In genomic region chr15:103339166-103339960, GRCm38 (mm10) we compare ENCODE assay signal across 8 mouse cellular contexts. TPM values are rescaled to one million over a fixed set of nuclear protein-coding genes. Genes with fewer than 3 reads are reported as not detected.
DNase-seq lines count a peak whose midpoint lies in the region; ATAC-seq and TF ChIP-seq lines count a peak whose summit lies in the region.

No protein-coding gene starts in this region.

- H3K9ac ChIP-seq in forebrain, embryonic 11.5 days (ENCODE audit: low read length), result peak overlapping the region; percentile 55
- peak overlapping the region; percentile 28; the same call in 1 of the 2 replicates for H3K9ac ChIP-seq in limb, embryonic 15.5 days

- peak overlapping the region; percentile 86 for H3K4me2 ChIP-seq in forebrain, embryonic 11.5 days (ENCODE audit: low read depth, low read length, severe bottlenecking)
- H3K4me2 ChIP-seq in limb, embryonic 15.5 days, result peak overlapping the region; percentile 92

- H3K27ac ChIP-seq in gastrocnemius, adult 2 months, result no peak overlapping the region
- no peak overlapping the region for H3K27ac ChIP-seq in forebrain, embryonic 11.5 days (ENCODE audit: low read depth, low read length)
- H3K27ac ChIP-seq in limb, embryonic 15.5 days, result peak overlapping the region; percentile 17; the same call in 1 of the 2 replicates

- WGBS in forebrain, embryonic 11.5 days, result 3% methylated on average over 24 of the region's 31 CpGs
- WGBS in limb, embryonic 15.5 days, result 8% methylated on average over 30 of the region's 31 CpGs

- H3K36me3 ChIP-seq in forebrain, embryonic 11.5 days (ENCODE audit: control insufficient read depth, insufficient read depth, low read length), result no peaks in the 10 kb centered on the region; the same call in 1 of the 2 replicates
- H3K36me3 ChIP-seq in limb, embryonic 15.5 days, result peaks cover 9% of the 10 kb centered on the region

- peak; percentile 14 for ATAC-seq in CD4-positive, CD25-positive, alpha-beta regulatory T cell, adult 4 months
- ATAC-seq in forebrain, embryonic 11.5 days (replicated peaks; ENCODE audit: low FRiP score), result peak; percentile 53; the same call in 1 of the 2 replicates
- ATAC-seq in limb, embryonic 15.5 days (ENCODE audit: insufficient number of reproducible peaks, low FRiP score, low TSS enrichment, low read depth), result no peak

- no peak for TF ChIP-seq CTCF in gastrocnemius, adult 2 months (IDR thresholded peaks at IDR 0.05)

- no peak for DNase-seq in gastrocnemius, adult 2 months
- no peak for DNase-seq in gastrocnemius, postnatal 36 days
- no peak for DNase-seq in forebrain, embryonic 11.5 days (ENCODE audit: low spot score)
- peak; percentile 57 for DNase-seq in retina, embryonic 14.5 days (ENCODE audit: low spot score)
- no peak for DNase-seq in testis, postnatal 14 days (ENCODE audit: low spot score)
- DNase-seq in gastrocnemius, postnatal 10 days, result no peak

- intact Hi-C loops in gastrocnemius, adult 2 months (cut with DNase I), result no loop called here
- intact Hi-C loops in gastrocnemius, postnatal 36 days (cut with DNase I), result no loop called here

- H3K9me3 ChIP-seq in forebrain, embryonic 11.5 days (ENCODE audit: control insufficient read depth, low read length), result no peaks in the 10 kb centered on the region
- no peaks in the 10 kb centered on the region for H3K9me3 ChIP-seq in limb, embryonic 15.5 days

- peaks cover 13% of the 10 kb centered on the region for H3K27me3 ChIP-seq in forebrain, embryonic 11.5 days (ENCODE audit: control insufficient read depth, insufficient read depth, low read length)
- peaks cover 38% of the 10 kb centered on the region for H3K27me3 ChIP-seq in limb, embryonic 15.5 days

- H3K4me3 ChIP-seq in gastrocnemius, adult 2 months, result peak overlapping the region; percentile 71
- peak overlapping the region; percentile 54 for H3K4me3 ChIP-seq in forebrain, embryonic 11.5 days (ENCODE audit: low read depth, low read length)
- H3K4me3 ChIP-seq in limb, embryonic 15.5 days, result peak overlapping the region; percentile 56

- H3K4me1 ChIP-seq in forebrain, embryonic 11.5 days (replicated peaks; ENCODE audit: control insufficient read depth, insufficient read depth, low read length), result peaks cover 17% of the 10 kb centered on the region; the same call in 1 of the 2 replicates
- H3K4me1 ChIP-seq in limb, embryonic 15.5 days, result peaks cover 38% of the 10 kb centered on the region

RNA-seq across cellular contexts. Expression of gene Zfp385a, which starts 0.5 kb away (rescaled TPM):
- total RNA-seq in gastrocnemius, adult 2 months (2021), result 10 to 100 TPM in 1 of 2 experiments, 1 to 10 TPM in 1; 8.0 to 13.0 TPM
- total RNA-seq in gastrocnemius, postnatal 36 days (2021), result 10 to 100 TPM in 1 of 2 experiments, 1 to 10 TPM in 1; 8.7 to 12.7 TPM
- not detected for polyA plus RNA-seq in CD4-positive, CD25-positive, alpha-beta regulatory T cell, adult 4 months (2017; shearing (Covaris generic))
- 27.4 and 27.8 TPM in 2 replicates for polyA plus RNA-seq in forebrain, embryonic 11.5 days (2014; fragmentation: Nextera tagmentation; extraction: Ambion mirVana)
- 17.1 and 19.4 TPM in 2 replicates for polyA plus RNA-seq in limb, embryonic 15.5 days (2015; fragmentation: Nextera tagmentation; extraction: Ambion mirVana)
- total RNA-seq in gastrocnemius, postnatal 10 days (2021), result 10 to 100 TPM; 39.3 to 45.7 TPM

RNA-seq across cellular contexts. Expression of gene Itga5, which starts 27.2 kb away (rescaled TPM):
- 1 to 10 TPM; 5.0 to 10.0 TPM for total RNA-seq in gastrocnemius, adult 2 months (2021)
- 1 to 10 TPM; 8.7 to 9.1 TPM for total RNA-seq in gastrocnemius, postnatal 36 days (2021)
- polyA plus RNA-seq in CD4-positive, CD25-positive, alpha-beta regulatory T cell, adult 4 months (2017; shearing (Covaris generic)), result 1 to 10 TPM; 1.9 to 3.8 TPM
- 22.0 and 22.4 TPM in 2 replicates for polyA plus RNA-seq in forebrain, embryonic 11.5 days (2014; fragmentation: Nextera tagmentation; extraction: Ambion mirVana)
- 62.0 and 64.9 TPM in 2 replicates for polyA plus RNA-seq in limb, embryonic 15.5 days (2015; fragmentation: Nextera tagmentation; extraction: Ambion mirVana)
- total RNA-seq in gastrocnemius, postnatal 10 days (2021), result 10 to 100 TPM; 27.6 to 40.5 TPM

RNA-seq across cellular contexts. Expression of gene Gpr84, which starts 29.0 kb away (rescaled TPM):
- total RNA-seq in gastrocnemius, adult 2 months (2021), result not detected
- total RNA-seq in gastrocnemius, postnatal 36 days (2021), result not detected
- not detected for polyA plus RNA-seq in CD4-positive, CD25-positive, alpha-beta regulatory T cell, adult 4 months (2017; shearing (Covaris generic))
- not detected in 2 replicates for polyA plus RNA-seq in forebrain, embryonic 11.5 days (2014; fragmentation: Nextera tagmentation; extraction: Ambion mirVana)
- 0.20 and 0.36 TPM in 2 replicates for polyA plus RNA-seq in limb, embryonic 15.5 days (2015; fragmentation: Nextera tagmentation; extraction: Ambion mirVana)
- total RNA-seq in gastrocnemius, postnatal 10 days (2021), result under 1 TPM in 1 of 2 experiments, not detected in 1; 0.14 TPM
